Mouse (Mus musculus): ENCODE data around the gene Ttyh1.
A peak's percentile ranks its signal among the peaks of the same experiment; 100 is the strongest.

Gene Ttyh1

DNA sequence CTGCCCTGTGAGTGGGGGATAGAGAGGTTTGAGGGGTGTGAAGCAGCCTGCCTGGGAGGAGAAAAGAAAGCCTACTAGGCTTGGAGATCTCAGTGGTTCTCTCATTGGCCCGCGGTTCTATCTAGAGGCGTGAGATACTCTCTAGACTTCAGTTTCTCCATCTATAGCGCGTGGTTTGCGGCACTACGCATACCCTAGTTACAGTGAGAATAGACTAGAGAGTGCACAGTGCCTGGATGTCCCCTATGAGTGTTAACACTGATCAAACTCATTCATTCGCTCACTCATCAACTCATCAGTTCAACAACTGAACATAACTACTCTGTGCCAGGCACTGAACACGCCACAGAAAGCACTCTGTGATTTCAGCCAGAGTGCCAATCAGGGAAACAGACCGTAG is 3.6 kb downstream of the Ttyh1 start:
- no peak for DNase-seq (ENCODE audit: low read depth, low spot score)

DNA sequence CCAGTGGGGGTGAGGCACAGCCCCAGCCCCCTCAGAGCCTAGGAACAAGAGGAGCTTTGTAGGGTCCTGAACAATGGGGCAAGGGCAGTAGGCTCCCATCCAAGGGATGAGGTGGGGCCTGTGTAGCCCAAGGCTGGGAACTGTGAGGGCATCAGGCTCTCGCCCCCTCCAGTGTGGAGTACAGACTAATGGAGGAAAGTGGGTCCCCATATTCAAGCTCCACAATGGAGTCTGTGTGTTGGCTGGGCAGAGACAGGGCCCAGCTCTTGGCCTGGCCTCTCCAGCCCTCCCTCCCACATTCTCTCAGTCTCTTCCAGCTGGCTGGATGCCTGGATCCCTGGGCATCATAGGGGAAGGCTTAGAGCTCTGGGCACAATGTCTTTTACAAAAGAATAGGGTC is 4.5 kb downstream of the Ttyh1 start:
- no peak for DNase-seq (ENCODE audit: low read depth, low spot score)

DNA sequence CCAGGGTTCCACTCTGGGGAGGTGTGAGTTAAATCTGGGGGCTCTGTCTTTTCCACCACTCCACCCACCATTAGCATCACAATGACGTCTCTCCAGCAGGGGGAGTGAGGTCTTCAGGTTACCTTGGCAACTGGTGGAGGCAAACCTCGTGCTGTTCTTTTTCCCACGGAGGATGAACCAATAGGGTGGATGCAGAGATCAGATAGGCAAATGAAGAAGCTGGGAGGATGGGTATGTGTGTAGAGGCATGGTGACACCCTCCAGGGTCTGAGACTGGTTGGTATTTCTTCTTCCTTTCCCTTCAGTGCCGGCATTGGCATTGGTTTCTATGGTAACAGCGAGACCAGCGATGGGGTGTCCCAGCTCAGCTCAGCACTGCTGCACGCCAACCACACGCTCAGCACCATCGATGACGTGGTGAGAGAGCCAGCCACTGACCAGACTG is 5.1 kb downstream of the Ttyh1 start:
- DNase-seq (ENCODE audit: low read depth, low spot score) = peak; percentile 48

DNA sequence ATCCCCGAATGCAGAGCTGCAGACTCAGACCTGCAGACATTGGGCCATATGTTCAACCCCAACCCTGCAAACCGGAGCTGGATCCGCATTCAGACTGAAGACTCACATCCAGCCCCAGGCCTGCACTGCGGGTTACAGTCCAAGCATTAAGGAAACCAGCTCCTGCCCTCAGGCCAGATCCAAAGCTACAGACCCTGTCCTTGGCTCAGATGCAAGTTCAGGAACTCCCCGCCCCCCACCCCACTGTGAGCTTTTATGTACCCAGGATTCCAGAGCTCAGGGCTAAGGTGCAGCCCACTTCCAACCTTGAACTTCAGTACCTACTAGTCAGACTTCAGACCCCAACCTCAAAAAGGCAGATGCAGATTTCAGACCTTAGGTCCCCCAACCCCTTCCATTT is 5.6 kb downstream of the Ttyh1 start:
- DNase-seq (ENCODE audit: low read depth, low spot score) = no peak

DNA sequence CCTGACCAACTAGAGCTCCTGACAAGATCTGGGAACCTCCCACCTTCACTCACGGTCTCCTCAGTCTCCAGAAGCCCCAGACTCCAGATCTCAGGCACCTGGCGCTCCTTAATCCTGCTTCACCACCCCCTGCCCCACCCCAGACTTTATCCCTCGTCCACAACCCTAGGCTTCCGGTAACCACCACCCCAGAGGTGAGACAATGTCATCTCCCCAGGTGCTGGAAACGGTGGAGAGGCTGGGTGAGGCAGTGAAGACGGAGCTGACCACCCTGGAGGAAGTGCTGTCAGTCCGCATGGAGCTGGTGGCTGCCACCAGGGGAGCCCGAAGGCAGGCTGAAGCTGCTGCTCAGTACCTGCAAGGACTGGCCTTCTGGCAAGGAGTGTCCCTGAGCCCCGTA is 6.1 kb downstream of the Ttyh1 start:
- DNase-seq (ENCODE audit: low read depth, low spot score) = no peak

DNA sequence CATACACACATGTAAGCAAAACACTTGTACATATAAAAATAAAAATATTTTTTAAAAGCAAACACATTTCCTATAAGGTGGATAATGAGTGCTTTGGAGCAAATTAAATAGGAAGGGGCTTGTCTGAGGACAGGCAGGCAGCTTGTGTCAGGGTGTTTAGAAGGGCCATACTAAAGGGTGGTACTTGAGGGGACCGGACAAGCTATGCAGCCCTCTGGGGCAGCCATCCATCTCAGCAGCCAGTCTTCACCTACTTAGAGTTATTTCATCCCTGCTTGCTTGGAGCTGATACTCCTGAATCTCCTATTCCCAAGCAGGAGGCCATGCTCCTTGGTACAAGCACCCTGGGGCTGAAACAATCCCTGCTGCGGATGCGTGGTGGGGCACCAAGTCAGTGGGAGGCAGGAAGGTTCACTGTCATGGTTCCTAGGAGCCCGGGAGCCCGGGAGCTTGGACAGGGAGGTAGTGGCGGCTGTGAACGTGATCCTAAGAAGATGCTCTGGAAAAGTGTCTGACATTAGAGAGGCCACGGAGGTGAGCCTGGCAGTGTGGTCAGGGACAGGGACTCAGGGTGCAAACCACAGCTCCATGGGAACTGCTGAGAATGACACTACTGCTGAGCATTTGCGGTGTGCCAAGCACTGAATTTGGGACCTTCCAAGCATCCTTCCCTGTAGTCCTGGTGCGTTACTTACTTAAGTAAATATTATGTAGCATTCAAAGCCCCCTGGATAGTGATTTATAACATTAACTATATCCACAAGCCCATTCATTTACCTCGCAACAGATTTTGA is 8.0 kb downstream of the Ttyh1 start:
- no peak for DNase-seq (ENCODE audit: low read depth, low spot score)

DNA sequence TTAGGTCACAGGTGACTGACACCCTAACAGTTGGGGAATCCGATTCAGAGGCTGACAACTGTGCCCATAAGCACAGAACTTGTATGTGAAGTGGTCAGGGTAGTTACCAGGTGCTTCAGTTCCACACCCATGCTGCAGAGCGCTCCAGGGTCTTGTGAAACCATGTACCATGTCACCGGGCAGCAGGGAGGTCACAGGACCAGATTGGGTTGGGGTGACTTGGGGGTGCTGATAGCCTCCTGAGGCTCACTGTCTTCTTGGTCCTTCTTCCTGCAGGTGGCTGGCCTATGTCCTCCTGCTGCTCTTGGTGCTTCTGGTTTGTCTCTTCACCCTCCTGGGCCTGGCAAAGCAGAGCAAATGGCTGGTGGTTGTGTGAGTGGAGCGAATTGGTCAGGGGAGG is 8.7 kb downstream of the Ttyh1 start:
- DNase-seq (ENCODE audit: low read depth, low spot score) = no peak

DNA sequence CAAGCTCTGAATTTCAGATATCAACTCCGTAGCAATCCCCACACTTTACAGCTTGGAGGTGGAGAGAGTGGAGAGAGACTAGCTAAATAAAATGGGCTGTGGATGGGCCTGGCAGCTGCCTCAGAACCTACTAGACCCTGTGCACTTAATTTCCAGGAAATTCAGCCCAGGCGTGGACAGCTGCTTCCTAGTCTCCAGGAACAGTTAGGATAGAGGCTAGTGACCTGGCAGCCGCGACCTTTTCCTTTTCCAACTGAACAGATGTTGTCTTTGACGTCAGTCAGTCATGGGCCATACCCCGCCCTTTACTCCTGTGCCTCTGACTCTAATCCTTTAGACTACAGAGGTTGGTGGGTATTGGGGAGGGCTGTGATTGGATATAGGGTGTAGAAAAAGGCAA is 9.7 kb downstream of the Ttyh1 start:
- no peak for DNase-seq (ENCODE audit: low read depth, low spot score)

DNA sequence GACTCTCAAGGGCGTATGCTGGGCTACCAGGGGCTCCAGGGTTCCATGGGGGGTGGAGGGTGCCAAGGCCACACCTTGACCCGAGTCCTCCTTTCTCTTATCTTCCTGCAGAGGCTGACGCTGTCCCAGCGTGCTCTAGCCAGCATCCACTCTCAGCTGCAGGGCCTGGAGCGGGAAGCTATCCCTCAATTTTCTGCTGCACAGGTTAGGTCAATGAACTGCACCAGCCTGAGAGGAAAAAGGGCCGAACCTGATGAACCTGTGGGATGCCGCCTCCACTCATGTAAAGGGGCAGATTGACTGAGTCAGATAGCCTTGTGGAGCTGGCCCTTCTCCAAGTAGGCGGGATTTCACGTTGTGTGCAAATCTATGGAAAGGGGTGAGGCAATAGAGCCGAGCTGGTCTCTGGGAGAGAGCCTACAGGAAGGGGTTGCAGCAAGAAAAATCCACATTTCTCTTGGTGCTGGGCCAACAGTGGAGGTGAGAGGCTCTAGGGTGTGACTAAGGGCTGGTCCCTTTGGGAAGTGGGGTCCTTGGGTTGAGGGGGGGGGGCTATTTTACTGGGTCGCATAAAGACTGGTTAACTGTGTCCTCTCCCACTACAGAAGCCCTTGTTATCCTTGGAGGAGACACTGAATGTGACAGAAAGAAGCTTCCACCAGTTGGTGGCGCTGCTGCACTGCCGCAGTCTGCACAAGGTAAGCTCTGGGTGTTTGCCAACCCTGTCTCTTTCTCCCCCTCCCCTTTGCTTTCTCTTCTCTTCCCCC is 11.7 kb downstream of the Ttyh1 start:
- no peak for DNase-seq (ENCODE audit: low read depth, low spot score)

DNA sequence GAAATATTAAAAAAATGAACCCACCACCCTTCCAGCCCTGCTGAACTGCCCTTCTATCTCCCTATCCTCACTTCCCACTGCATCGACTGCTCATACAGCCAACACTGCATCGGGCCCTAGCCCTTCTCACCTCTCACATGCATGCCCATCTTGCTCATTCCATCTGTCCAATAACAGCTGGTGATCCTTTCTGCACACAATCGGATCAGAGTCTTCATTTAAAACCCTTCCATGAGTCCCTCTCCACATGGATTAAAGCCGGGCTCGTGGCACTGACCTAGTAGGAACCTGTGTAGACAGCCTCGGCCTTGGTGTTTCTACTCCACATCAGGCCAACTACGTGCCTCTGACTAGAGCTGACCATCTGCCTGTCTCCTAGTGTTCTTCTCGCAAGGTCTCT is 12.8 kb downstream of the Ttyh1 start:
- DNase-seq (ENCODE audit: low read depth, low spot score) = no peak

DNA sequence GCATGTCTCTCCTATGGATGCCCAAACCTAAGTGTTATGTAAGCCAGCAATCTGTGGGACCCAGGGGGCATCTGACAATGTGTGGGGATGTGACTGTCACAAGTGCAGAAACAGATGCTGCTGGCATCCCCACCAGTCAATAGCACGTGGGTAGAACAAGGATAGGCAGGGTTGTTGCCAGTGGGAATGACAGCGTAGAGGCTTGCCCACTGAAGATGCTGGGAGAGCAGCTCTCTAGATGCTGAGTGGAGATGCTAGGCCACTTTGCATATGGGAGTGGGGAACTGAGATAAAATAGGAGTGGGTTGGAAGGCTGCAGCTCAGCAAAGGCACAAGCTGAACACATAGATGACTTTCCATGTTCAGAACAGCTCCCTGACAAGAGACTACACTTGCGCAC is 13.4 kb downstream of the Ttyh1 start:
- DNase-seq (ENCODE audit: low read depth, low spot score) = no peak

DNA sequence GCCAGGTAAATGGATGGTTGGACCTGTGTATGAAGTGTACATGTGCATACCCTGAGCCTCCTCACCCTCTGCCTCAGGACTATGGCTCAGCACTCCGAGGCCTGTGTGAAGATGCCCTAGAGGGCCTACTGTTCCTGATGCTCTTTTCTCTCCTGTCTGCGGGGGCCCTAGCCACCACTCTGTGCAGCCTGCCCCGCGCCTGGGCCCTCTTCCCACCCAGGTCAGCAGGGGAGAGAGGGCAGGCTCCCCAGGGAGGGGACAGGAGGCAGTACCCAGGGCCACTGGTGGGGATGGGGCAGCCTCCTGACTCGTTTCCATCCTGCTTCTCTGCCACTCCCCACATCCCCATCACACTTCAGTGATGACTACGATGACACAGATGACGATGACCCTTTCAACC is 13.8 kb downstream of the Ttyh1 start:
- DNase-seq (ENCODE audit: low read depth, low spot score) = no peak

DNA sequence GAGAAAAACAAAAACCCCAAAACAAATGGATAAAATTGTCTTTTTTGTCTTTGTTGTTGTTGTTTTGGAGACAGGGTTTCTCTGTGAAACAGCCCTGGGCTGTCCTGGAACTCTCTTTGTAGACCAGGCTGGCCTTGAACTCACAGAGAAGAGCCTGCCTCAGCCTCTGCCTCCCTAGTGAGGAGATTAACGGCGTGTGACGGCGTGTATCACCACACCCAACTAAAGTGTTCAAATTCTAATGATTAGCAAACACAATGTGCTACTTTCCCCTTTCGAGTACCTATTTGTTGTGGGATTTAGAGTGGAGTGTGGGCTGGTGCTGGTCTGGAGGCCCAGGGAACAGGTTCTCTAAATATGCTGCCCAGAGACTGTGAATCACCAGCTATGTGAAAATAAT is 15.7 kb downstream of the Ttyh1 start:
- DNase-seq (ENCODE audit: low read depth, low spot score) = no peak

DNA sequence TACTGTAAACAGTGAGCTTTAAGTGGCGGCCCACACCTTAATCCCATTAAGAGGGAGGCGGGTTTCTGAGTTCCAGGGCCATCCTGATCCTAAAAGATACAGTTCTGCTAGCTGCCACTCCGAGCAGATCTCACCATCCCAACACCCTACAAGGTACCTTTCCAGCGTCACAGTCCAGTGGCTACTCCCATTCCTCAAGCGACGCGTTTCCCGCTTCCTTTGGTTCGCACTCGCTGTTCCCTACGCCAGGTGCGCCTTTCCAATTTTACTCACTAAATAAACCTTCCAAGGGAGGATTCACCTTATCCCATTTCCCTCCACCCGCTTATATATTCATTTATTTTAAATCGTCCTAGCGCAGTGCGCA is 17.2 kb downstream of the Ttyh1 start:
- no peak for DNase-seq (ENCODE audit: low read depth, low spot score)

DNA sequence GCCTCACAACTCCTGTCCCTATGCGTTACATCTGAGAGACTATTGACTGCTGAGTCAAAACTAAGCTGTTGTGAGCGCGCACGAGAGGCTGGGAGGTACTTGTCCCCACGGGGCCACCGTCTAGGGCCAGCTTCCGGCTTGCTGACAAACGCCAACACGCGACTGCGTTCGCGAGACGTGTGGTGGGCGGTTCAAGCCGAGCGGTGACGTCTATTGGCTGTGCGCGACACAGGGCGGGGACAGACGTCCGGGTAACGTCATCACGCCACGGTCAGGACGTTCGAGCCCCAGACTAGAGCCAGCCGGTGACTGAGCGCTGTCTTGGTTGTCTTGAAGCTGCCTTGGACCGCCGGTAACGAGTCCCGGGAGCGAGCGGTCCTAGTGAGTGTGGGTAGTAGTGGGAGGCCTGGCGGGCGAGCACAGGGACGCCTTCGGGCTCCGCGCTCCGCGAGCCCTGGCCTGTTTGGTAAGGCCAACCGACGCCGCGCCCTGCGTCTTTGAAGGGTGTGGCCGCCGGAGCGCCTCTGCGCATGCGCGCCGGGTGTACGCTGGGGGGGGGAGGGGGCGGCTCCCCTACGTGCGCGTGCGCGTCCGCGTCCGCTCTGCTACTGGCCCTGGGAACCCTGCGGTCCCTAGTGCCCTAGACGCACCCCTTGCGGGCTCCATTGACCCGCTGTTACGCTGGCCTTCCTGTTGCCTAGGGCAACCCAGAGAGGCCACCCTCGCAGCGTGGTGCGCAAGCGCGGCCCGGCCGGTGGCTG is 17.7 kb downstream of the Ttyh1 start, which contains the start of gene Leng8:
Gene Leng8 (plus strand): TSS at position 269 of the 761 bp plus-strand sequence.
- peak; percentile 96 for DNase-seq (ENCODE audit: low read depth, low spot score)

DNA sequence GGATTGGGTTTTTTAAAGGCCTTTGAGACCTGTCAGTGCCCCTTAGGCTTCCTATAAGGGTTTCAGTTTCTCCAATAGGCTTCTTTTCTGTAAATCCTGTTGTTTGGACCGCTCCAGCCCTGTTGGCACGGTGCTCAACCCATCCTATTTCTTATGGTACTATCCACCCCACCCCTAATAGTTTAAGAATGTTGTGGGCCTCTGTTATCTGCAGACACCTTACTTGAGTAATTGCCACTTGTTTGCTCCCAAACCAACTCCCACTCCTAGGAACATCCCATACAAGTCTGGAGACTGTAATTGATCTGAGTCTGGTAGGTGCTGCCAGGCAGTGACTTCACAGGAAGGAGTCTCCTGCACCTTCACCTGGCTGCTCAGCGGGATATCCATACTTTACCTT is 18.5 kb downstream of the Ttyh1 start:
- no peak for DNase-seq (ENCODE audit: low read depth, low spot score)

DNA sequence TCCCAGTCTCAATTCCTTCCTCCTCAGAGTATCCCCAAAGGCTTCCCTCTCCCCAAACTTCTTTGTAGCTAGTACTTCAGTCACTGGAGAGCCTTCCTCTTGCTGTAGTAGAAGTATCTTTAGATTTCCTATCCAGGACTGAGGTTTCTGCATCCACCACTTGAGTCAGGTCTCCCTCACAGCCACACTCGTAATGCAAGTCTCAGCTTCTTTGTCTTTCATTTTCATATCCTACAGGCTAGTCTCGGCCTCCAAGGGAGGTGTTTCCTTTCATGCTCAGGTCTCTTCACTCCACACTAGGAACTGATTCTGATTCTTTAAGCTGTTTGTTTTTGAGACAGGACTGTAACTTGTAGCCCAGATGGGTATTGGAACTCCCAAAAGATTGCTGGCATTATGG is 19.0 kb downstream of the Ttyh1 start:
- DNase-seq (ENCODE audit: low read depth, low spot score) = no peak

DNA sequence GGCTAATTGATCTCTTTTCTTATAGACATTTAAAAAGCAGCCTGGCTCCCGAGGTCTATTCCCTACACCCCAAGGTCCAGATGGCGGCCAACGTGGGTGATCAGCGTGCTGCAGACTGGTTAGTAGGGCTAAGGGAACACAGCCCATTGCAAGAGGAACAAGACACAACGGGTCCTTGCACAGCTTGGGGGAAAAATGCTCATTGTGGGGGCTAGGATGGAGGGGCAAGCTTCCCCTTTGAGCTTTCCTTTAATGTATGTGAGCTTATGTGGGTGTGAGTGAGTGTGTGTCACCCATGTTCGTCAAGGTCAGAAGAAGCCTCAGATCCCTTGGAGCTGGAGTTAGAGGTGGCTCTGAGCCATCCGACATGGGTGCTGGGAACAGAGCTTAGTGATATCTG is 19.5 kb downstream of the Ttyh1 start:
- DNase-seq (ENCODE audit: low read depth, low spot score) = no peak

DNA sequence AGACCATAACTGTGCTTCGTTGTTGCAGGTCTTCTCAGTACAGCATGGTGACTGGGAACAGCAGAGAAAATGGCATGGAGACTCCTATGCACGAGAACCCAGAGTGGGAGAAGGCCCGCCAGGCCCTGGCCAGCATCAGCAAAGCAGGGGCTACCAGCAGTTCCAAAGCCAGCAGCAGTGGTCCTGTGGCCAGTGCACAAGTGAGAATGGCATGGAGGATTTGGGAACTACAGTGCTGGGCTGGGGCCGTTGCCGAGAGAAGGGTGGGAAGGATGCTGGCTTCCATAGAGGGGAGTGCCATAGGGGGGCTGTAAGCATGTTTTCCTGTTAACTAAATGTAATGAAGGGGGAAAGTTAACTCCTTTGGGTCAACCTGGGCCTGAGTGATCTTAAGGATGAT is 20.2 kb downstream of the Ttyh1 start:
- no peak for DNase-seq (ENCODE audit: low read depth, low spot score)

DNA sequence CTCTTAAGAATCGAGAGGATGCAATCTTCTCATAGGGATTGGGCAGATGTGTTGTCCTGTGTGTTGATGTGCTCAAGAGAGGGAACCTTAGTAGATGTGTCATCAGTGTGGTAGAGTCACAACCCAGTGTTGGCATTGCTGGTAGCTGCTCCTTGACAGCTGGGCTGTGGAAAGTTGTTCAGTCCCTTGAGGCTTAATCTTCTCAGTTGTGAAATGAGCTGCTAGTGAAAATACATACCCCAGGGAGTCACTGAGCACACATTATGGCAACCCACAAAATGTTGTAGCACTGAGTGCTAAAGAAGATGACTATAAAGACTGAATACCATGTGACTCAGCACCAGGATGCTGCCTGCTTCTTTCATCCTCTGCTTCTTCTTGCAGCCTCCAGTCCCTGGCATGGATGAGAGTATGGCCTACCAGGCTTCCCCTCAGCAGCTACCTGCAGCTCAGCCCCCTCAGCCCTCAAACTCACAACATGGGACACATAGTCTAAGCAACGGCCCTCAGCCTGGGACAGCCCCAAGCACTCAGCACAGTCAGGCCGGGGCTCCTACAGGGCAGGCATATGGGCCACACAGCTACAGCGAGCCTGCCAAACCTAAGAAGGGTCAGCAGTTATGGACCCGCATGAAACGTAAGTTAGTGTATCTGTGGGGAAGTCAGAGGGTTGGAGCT is 22.6 kb downstream of the Ttyh1 start:
- DNase-seq (ENCODE audit: low read depth, low spot score) = no peak

DNA sequence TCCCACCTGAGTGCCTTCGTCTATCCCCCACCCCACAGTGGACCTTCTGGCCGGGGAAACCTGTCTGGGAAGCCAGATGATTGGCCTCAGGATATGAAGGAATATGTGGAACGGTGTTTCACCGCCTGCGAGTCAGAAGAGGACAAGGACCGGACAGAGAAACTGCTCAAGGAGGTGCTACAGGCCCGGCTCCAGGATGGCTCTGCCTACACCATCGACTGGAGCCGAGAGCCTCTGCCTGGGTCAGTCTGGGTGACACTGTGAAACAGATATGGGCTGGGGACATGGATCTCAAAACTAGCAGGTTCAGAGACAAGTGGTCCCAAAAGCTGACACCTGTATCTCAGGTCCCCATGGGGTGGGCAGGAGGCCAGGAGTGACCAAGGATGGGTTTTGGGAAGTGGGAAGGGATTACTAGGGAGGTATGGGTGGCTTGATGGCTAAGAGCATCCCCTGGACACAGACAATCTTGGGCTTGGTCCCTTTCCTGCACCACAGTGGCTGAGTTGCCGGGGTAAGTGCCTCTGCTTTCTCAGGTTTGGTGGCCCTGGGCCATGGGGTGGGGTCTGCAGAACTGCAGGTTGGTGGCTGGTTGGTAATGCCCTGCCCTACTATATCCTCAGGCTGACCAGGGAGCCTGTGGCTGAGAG is 23.7 kb downstream of the Ttyh1 start:
- no peak for DNase-seq (ENCODE audit: low read depth, low spot score)
